25 mouse cellular contexts compared by ENCODE assay signal in genomic region chr2:50549871-50550270, GRCm38 (mm10).
DNase-seq lines count a peak whose midpoint lies in the region; ATAC-seq lines count a peak whose summit lies in the region.
"Had no signal": no experiment of that assay in that cellular context is flagged by ENCODE, and none has a peak within 500 bp of the region (broad histone marks: within the 10 kb centered on the region; RNA-seq: fewer than 3 reads in every experiment).

No protein-coding gene starts in this region.

- ATAC-seq in hindbrain, embryonic 14.5 days (ENCODE audit: low FRiP score) = no peak
- no peak for ATAC-seq in megakaryocyte progenitor cell, adult 5-6 weeks (replicated peaks; ENCODE audit: poor library complexity)
- ATAC-seq: forebrain, embryonic 13.5 days; hindbrain, postnatal 0 days; liver, postnatal 0 days; midbrain, embryonic 15.5 days had no signal

- no peak overlapping the region for H3K4me2 ChIP-seq in hindbrain, embryonic 14.5 days (replicated peaks)
- H3K4me2 ChIP-seq: embryonic facial prominence, embryonic 13.5 days; forebrain, embryonic 13.5 days; liver, embryonic 11.5 days; midbrain, embryonic 15.5 days had no signal

- H3K27ac ChIP-seq in hindbrain, embryonic 10.5 days = peak overlapping the region; percentile 16; the same call in 1 of the 2 replicates
- H3K27ac ChIP-seq in hindbrain, embryonic 14.5 days = no peak overlapping the region
- H3K27ac ChIP-seq: embryonic facial prominence, embryonic 13.5 days; forebrain, embryonic 13.5 days; gastrocnemius, adult 2 months; heart, embryonic 10.5 days; hindbrain, postnatal 0 days; midbrain, embryonic 15.5 days had no signal

- no peak overlapping the region for H3K9ac ChIP-seq in hindbrain, embryonic 14.5 days
- H3K9ac ChIP-seq: embryonic facial prominence, embryonic 13.5 days; forebrain, embryonic 13.5 days; liver, postnatal 0 days; midbrain, embryonic 15.5 days had no signal

- H3K9me3 ChIP-seq in hindbrain, embryonic 10.5 days = no peaks in the 10 kb centered on the region
- H3K9me3 ChIP-seq in hindbrain, embryonic 14.5 days (ENCODE audit: control insufficient read depth, low read length) = no peaks in the 10 kb centered on the region
- H3K9me3 ChIP-seq: embryonic facial prominence, embryonic 13.5 days; forebrain, embryonic 13.5 days; heart, embryonic 10.5 days; midbrain, embryonic 15.5 days had no signal

- H3K27me3 ChIP-seq in hindbrain, embryonic 10.5 days (ENCODE audit: insufficient read depth, poor library complexity, severe bottlenecking) = no peaks in the 10 kb centered on the region
- no peaks in the 10 kb centered on the region for H3K27me3 ChIP-seq in hindbrain, embryonic 14.5 days (ENCODE audit: control insufficient read depth, insufficient read depth, low read length)
- H3K27me3 ChIP-seq: embryonic facial prominence, embryonic 13.5 days; forebrain, embryonic 13.5 days; midbrain, embryonic 15.5 days had no signal

- no peaks in the 10 kb centered on the region for H3K36me3 ChIP-seq in hindbrain, embryonic 10.5 days
- no peaks in the 10 kb centered on the region for H3K36me3 ChIP-seq in hindbrain, embryonic 14.5 days (replicated peaks; ENCODE audit: control insufficient read depth, insufficient read depth)
- H3K36me3 ChIP-seq: embryonic facial prominence, embryonic 13.5 days; heart, embryonic 10.5 days; midbrain, embryonic 15.5 days had no signal

- WGBS in hindbrain, embryonic 10.5 days = 72% methylated on average over 8 of the region's 8 CpGs
- WGBS in hindbrain, embryonic 14.5 days = 74% methylated on average over 8 of the region's 8 CpGs

- H3K4me1 ChIP-seq in hindbrain, embryonic 10.5 days (replicated peaks) = peaks cover 17% of the 10 kb centered on the region
- H3K4me1 ChIP-seq in hindbrain, embryonic 14.5 days (replicated peaks; ENCODE audit: control insufficient read depth, insufficient read depth, low read length) = no peaks in the 10 kb centered on the region
- H3K4me1 ChIP-seq: heart, embryonic 10.5 days; midbrain, embryonic 15.5 days had no signal

- H3K4me3 ChIP-seq in hindbrain, embryonic 10.5 days = no peak overlapping the region
- no peak overlapping the region for H3K4me3 ChIP-seq in hindbrain, embryonic 14.5 days (replicated peaks; ENCODE audit: low read length)
- H3K4me3 ChIP-seq: embryonic facial prominence, embryonic 13.5 days; erythroblast, embryonic 14.5 days; forebrain, embryonic 13.5 days; gastrocnemius, adult 2 months; heart, embryonic 10.5 days; midbrain, embryonic 15.5 days had no signal

- DNase-seq in hindbrain, embryonic 10.5 days (ENCODE audit: low spot score) = no peak
- no peak for DNase-seq in hindbrain, embryonic 14.5 days (ENCODE audit: low spot score)
- peak; percentile 13 for DNase-seq in ZHBTc4 (ENCODE audit: low read depth, low spot score)
- DNase-seq in kidney, adult 9 months = peak; percentile 79
- peak; percentile 61 to 84 for DNase-seq in kidney, postnatal 25 days
- DNase-seq in layer of hippocampus, adult 9-11 months = no peak
- DNase-seq in lung, postnatal 4 days = no peak
- DNase-seq: adrenal gland, postnatal 25 days; cerebellum, adult 8-10 months; cerebellum, postnatal 36 days; embryo, embryonic 11 days; gastrocnemius, adult 2 months; liver, postnatal 0 days; lung, postnatal 10 days; right cerebral cortex, postnatal 4 days; thymus, adult 18-20 months; thymus, postnatal 36 days had no signal

Comparison
In these comparisons a context has a peak if more than half of its experiments do, and no peak if none do; other contexts are left out.
1. DNase-seq: peak in ZHBTc4 (single experiment), kidney, adult 9 months (single experiment) and kidney, postnatal 25 days (2 of 2); none in hindbrain, embryonic 10.5 days (single experiment), hindbrain, embryonic 14.5 days (single experiment), layer of hippocampus, adult 9-11 months (single experiment) and lung, postnatal 4 days (0 of 2).